Comparison of ENCODE assay signal across 1 mouse cellular context in genomic region chr6:85472542-85472941, GRCm38 (mm10).
A peak's percentile ranks its signal among the peaks of the same experiment; 100 is the strongest.
TF ChIP-seq lines count a peak whose summit lies in the region.

No protein-coding gene starts in this region.

TF ChIP-seq in myocyte, 11 proteins besides CTCF, POLR2A, EP300 and RAD21:
- TF ChIP-seq MYOG (IDR thresholded peaks at IDR 0.05; ENCODE audit: control insufficient read depth in 1 of 3, insufficient read depth in 1 of 3, insufficient read length in 2 of 3, low read depth in 2 of 3) (no peak), TCF12 (IDR thresholded peaks at IDR 0.05; ENCODE audit: insufficient read depth, poor library complexity, severe bottlenecking) (no peak), MYOD1 (IDR thresholded peaks at IDR 0.05; ENCODE audit: control insufficient read depth in 1 of 3, insufficient read length in 2 of 3, low read depth in 2 of 3) (peak in 2 of 3 experiments; percentile 66 to 72), SRF (IDR thresholded peaks at IDR 0.05; ENCODE audit: control insufficient read depth, insufficient read length, low read depth) (no peak), TCF3 (IDR thresholded peaks at IDR 0.05; ENCODE audit: insufficient read length, low read depth) (no peak)
